Mouse (Mus musculus) limb, embryonic 14.5 days (tissue): ENCODE data around the gene Gm21988. TPM values are rescaled to one million over a fixed set of nuclear protein-coding genes. Genes with fewer than 3 reads are reported as not detected.

Source experiments
- ATAC-seq: fragments of 200-750 bp; cut with Nextera tagmentation; 2 replicates; pipeline ENCODE4 v1.8.0; 2017; ENCODE audit warnings: low read depth, moderate number of reproducible peaks, moderate TSS enrichment; ENCODE audit not compliant: low FRiP score
- DNase-seq: peaks from one replicate; pipeline ENCODE4 v3.0.0-alpha.2; 2015; ENCODE audit warnings: low spot score
- H3K27ac ChIP-seq: fragments of 300-500 bp; sonication (generic); replicated peaks from 2 replicates; pipeline ENCODE4 v1.5.1; 2014; ENCODE audit warnings: low read depth, mild to moderate bottlenecking, low read length, moderate library complexity, mixed read lengths
- H3K27me3 ChIP-seq: fragments of 300-500 bp; sonication (generic); 2 replicates; pipeline ENCODE4 v1.6.1; 2014; ENCODE audit warnings: low read length, mixed read lengths; ENCODE audit not compliant: control insufficient read depth, insufficient read depth
- H3K36me3 ChIP-seq: fragments of 300-500 bp; sonication (generic); 2 replicates; pipeline ENCODE4 v1.6.1; 2014; ENCODE audit warnings: mild to moderate bottlenecking, low read length, moderate library complexity, mixed read lengths; ENCODE audit not compliant: control insufficient read depth, insufficient read depth
- H3K4me1 ChIP-seq: fragments of 300-500 bp; sonication (generic); 2 replicates; pipeline ENCODE4 v1.6.1; 2014; ENCODE audit warnings: antibody characterized with exemption, low read length, mixed read lengths; ENCODE audit not compliant: control insufficient read depth, insufficient read depth
- H3K4me2 ChIP-seq: fragments of 300-500 bp; sonication (generic); replicated peaks from 2 replicates; pipeline ENCODE4 v1.6.1; 2014; ENCODE audit warnings: low read depth, mild to moderate bottlenecking, low read length, moderate library complexity; ENCODE audit not compliant: severe bottlenecking
- H3K4me3 ChIP-seq: fragments of 300-500 bp; sonication (generic); replicated peaks from 2 replicates; pipeline ENCODE4 v1.5.1; 2014; ENCODE audit warnings: low read length
- H3K9ac ChIP-seq: fragments of 300-500 bp; sonication (generic); 2 replicates; pipeline ENCODE4 v1.6.1; 2014; ENCODE audit warnings: mild to moderate bottlenecking, low read depth, low read length, moderate library complexity; ENCODE audit not compliant: severe bottlenecking
- H3K9me3 ChIP-seq: fragments of 300-500 bp; sonication (generic); 2 replicates; pipeline ENCODE4 v1.6.1; 2016; ENCODE audit warnings: low read length; ENCODE audit not compliant: control insufficient read depth
- POLR2A ChIP-seq: fragments of 200-500 bp; IDR thresholded peaks from 2 replicates; pipeline ENCODE4 v1.8.0; 2012; ENCODE audit warnings: inconsistent platforms, mild to moderate bottlenecking, moderate library complexity, borderline replicate concordance; ENCODE audit not compliant: insufficient read depth, insufficient read length; ENCODE audit errors: extremely low read depth
- WGBS: fragments of 180-500 bp; shearing (Covaris S2); extraction: QIAGEN DNeasy Blood & Tissue Kit; methylation state at CpG from one replicate; pipeline ENCODE4 v1.1.7; 2014; 5-methylcytosine and 5-hydroxymethylcytosine counted together
- microRNA counts: library from miRNA; unstranded; fragments of <30 nt; microRNA quantifications from one replicate; lab custom pipeline; 2016
- microRNA-seq: library from miRNA; unstranded; fragments of <30 nt; microRNA quantifications from one replicate; pipeline ENCODE4, GENCODE M21; 2016
- polyA plus RNA-seq, 2 experiments: library from polyadenylated mRNA; depleted of rRNA in 1 of 2; stranded (reverse) in 1 of 2; unstranded in 1 of 2; fragments of >200 nt; fragmentation: Nextera tagmentation in 1 of 2; extraction: Ambion mirVana in 1 of 2; gene quantifications; 2 replicates each; pipeline versions ENCODE4 v1.2.1 to v1.2.3; 2012 to 2014

Gene Gm21988
- polyA plus RNA-seq, 2 experiments = 12.9 to 15.1 TPM

DNA sequence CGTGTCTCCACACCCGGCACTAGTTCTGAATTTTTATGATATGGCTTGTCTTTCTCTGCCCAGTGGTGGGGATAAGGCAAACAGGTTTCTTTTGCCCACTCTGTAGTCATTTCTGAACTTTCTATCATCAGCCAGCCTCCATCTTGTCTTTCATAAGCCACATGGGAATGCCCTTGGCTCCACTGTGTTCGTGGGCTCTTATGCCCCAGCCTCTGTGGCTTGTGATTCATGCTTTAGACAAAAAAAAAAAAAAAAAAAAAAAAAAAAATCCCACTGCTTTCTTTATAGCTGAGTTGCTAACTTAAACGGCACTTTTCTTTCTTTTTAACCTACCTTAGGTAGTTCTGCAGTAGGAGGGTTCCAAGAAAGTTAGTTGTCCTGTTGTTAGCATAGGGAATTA is 47.5 kb downstream of the Gm21988 start:
- H3K27me3 ChIP-seq = no peaks in the 10 kb centered on the region
- H3K27ac ChIP-seq = no peak overlapping the region
- no peak for TF ChIP-seq POLR2A
- DNase-seq (no peak), ATAC-seq (no peak)
- WGBS = 50% methylated on average over 4 of the region's 4 CpGs
- no peaks in the 10 kb centered on the region for H3K9me3 ChIP-seq
- H3K4me2 ChIP-seq = no peak overlapping the region
- H3K9ac ChIP-seq = no peak overlapping the region
- H3K36me3 ChIP-seq = no peaks in the 10 kb centered on the region
- peaks cover 8% of the 10 kb centered on the region for H3K4me1 ChIP-seq
- no peak overlapping the region for H3K4me3 ChIP-seq

- ATAC-seq = no peak
- no peak for TF ChIP-seq POLR2A
- 81% methylated on average over 6 of the region's 6 CpGs for WGBS
These were observed 48.4 kb downstream of the Gm21988 start for GRCm38 (mm10) chr11:70191188-70191587.

DNA sequence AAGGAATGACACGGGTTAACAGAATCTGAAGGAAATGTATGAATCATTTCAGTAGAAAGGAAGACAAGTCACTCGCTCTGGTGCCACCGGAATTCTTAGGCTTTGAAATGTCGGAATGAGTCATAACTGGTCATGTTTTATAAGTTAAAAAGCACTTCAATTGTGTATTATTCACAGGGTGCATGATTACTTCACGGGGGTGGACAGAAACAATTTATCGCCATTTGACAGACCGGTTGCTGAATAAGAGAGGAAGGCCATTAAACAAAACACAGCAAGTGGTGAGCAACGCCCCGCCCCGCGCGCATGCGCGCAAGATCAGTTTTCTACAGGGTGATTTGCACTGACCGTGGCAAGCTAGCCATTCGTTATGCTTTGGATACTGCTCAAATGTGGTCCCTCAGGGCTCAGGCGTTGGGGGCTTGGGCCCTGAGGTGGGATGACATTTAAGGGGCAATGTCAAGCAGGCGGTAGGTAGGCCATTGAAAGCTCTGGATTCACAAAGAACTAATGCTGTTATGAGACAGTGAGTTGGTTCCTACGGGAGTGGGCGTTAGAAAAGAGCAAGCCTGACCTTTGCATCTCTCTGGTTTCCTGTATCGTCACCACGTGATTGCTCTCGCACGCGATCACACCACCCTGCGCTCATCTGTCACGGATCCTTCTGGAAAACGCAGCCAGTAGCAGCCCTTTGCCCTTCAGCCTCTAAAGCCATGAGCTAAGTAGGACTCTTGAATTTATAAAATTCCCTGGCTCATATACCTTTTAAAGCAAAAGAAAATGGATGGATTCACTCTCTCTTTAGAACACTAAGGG is 50.1 kb downstream of the Gm21988 start:
- WGBS = 83% methylated on average over 28 of the region's 28 CpGs

More at GRCm38 (mm10) chr11:70191188-70191587, 48.4 kb downstream of the Gm21988 start:
- DNase-seq = no peak
- Histone ChIP-seq H3K4me1 (peaks cover 8% of the 10 kb centered on the region), H3K9ac (no peak overlapping the region), H3K4me2 (no peak overlapping the region), H3K27me3 (no peaks in the 10 kb centered on the region), H3K4me3 (no peak overlapping the region), H3K36me3 (no peaks in the 10 kb centered on the region), H3K27ac (no peak overlapping the region), H3K9me3 (no peaks in the 10 kb centered on the region)

More for the DNA sequence above, 50.1 kb downstream of the Gm21988 start:
- H3K27ac ChIP-seq = no peak overlapping the region
- no peak overlapping the region for H3K9ac ChIP-seq
- no peak overlapping the region for H3K4me3 ChIP-seq
- no peak overlapping the region for H3K4me2 ChIP-seq
- no peaks in the 10 kb centered on the region for H3K27me3 ChIP-seq
- H3K36me3 ChIP-seq = no peaks in the 10 kb centered on the region
- no peak for TF ChIP-seq POLR2A
- no peaks in the 10 kb centered on the region for H3K9me3 ChIP-seq
- DNase-seq (no peak), ATAC-seq (no peak)
- peaks cover 8% of the 10 kb centered on the region for H3K4me1 ChIP-seq

MicroRNA genes within 50 kb of the gene (microRNA counts, 519-probe panel; counts per million panel counts)
- microRNA mmu-miR-195 (lab: Ali Mortazavi, UCI) = not detected
- 2,050 counts per million, percentile 28 among the panel's probes with 10 or more counts for microRNA mmu-miR-497 (lab: Ali Mortazavi, UCI)

Small RNA genes within 50 kb of the gene (microRNA-seq; reads per million reads assigned to microRNA genes)
- 816 reads per million, percentile 70 among the genes with 10 or more reads in this experiment for gene Mir195a
- gene Mir497 = not detected
- not detected for gene Mir497b

Other genes starting within 250 kb of the Gm21988 start
- gene Gabarap, start 248.7 kb downstream of the Gm21988 start, polyA plus RNA-seq (2012; rRNA removed) = 431 and 477 TPM in 2 replicates
- 574 and 593 TPM in 2 replicates for gene Gabarap, start 248.7 kb downstream of the Gm21988 start, polyA plus RNA-seq (2014; fragmentation: Nextera tagmentation; extraction: Ambion mirVana)
- gene Phf23, start 244.1 kb downstream of the Gm21988 start, polyA plus RNA-seq (2012; rRNA removed) = 66.7 and 69.2 TPM in 2 replicates
- gene Phf23, start 244.1 kb downstream of the Gm21988 start, polyA plus RNA-seq (2014; fragmentation: Nextera tagmentation; extraction: Ambion mirVana) = 51.7 and 60.5 TPM in 2 replicates
- 65.4 and 81.0 TPM in 2 replicates for gene Dvl2, start 239.2 kb downstream of the Gm21988 start, polyA plus RNA-seq (2012; rRNA removed)
- gene Dvl2, start 239.2 kb downstream of the Gm21988 start, polyA plus RNA-seq (2014; fragmentation: Nextera tagmentation; extraction: Ambion mirVana) = 40.3 and 47.0 TPM in 2 replicates
- gene Acadvl, start 224.4 kb downstream of the Gm21988 start, polyA plus RNA-seq (2012; rRNA removed) = 52.9 and 55.4 TPM in 2 replicates
- 71.8 and 77.0 TPM in 2 replicates for gene Acadvl, start 224.4 kb downstream of the Gm21988 start, polyA plus RNA-seq (2014; fragmentation: Nextera tagmentation; extraction: Ambion mirVana)
- gene Dlg4, start 222.9 kb downstream of the Gm21988 start, polyA plus RNA-seq (2012; rRNA removed) = 89.6 and 99.8 TPM in 2 replicates
- 9.7 and 10.0 TPM in 2 replicates for gene Dlg4, start 222.9 kb downstream of the Gm21988 start, polyA plus RNA-seq (2014; fragmentation: Nextera tagmentation; extraction: Ambion mirVana)
- gene Asgr1, start 185.7 kb downstream of the Gm21988 start, polyA plus RNA-seq (2012; rRNA removed) = 1.6 and 2.3 TPM in 2 replicates
- gene Asgr1, start 185.7 kb downstream of the Gm21988 start, polyA plus RNA-seq (2014; fragmentation: Nextera tagmentation; extraction: Ambion mirVana) = 0.99 and 1.2 TPM in 2 replicates
- gene Asgr2, start 147.2 kb downstream of the Gm21988 start, polyA plus RNA-seq (2012; rRNA removed) = 0.24 and 0.53 TPM in 2 replicates
- gene Asgr2, start 147.2 kb downstream of the Gm21988 start, polyA plus RNA-seq (2014; fragmentation: Nextera tagmentation; extraction: Ambion mirVana) = 0.21 TPM in 1 of 2 replicates, not detected in the other
- 0.28 and 1.1 TPM in 2 replicates for gene Mgl2, start 109.5 kb downstream of the Gm21988 start, polyA plus RNA-seq (2012; rRNA removed)
- 0.61 and 1.5 TPM in 2 replicates for gene Mgl2, start 109.5 kb downstream of the Gm21988 start, polyA plus RNA-seq (2014; fragmentation: Nextera tagmentation; extraction: Ambion mirVana)
- gene Clec10a, start 83.6 kb downstream of the Gm21988 start, polyA plus RNA-seq (2012; rRNA removed) = 0.85 and 1.6 TPM in 2 replicates
- gene Clec10a, start 83.6 kb downstream of the Gm21988 start, polyA plus RNA-seq (2014; fragmentation: Nextera tagmentation; extraction: Ambion mirVana) = 1.2 and 1.8 TPM in 2 replicates
- gene Slc16a11, start 27.1 kb downstream of the Gm21988 start, polyA plus RNA-seq (2012; rRNA removed) = 0.79 and 1.3 TPM in 2 replicates
- gene Slc16a11, start 27.1 kb downstream of the Gm21988 start, polyA plus RNA-seq (2014; fragmentation: Nextera tagmentation; extraction: Ambion mirVana) = 0.21 and 0.47 TPM in 2 replicates
- gene Slc16a13, start 18.8 kb downstream of the Gm21988 start, polyA plus RNA-seq (2012; rRNA removed) = 9.3 and 11.1 TPM in 2 replicates
- gene Slc16a13, start 18.8 kb downstream of the Gm21988 start, polyA plus RNA-seq (2014; fragmentation: Nextera tagmentation; extraction: Ambion mirVana) = 9.2 and 9.6 TPM in 2 replicates
- 11.2 and 12.2 TPM in 2 replicates for gene Bcl6b, start 10.0 kb downstream of the Gm21988 start, polyA plus RNA-seq (2012; rRNA removed)
- 11.7 and 12.2 TPM in 2 replicates for gene Bcl6b, start 10.0 kb downstream of the Gm21988 start, polyA plus RNA-seq (2014; fragmentation: Nextera tagmentation; extraction: Ambion mirVana)
- 167 and 171 TPM in 2 replicates for gene 0610010K14Rik, start 1.9 kb downstream of the Gm21988 start, polyA plus RNA-seq (2012; rRNA removed)
- 178 and 193 TPM in 2 replicates for gene 0610010K14Rik, start 1.9 kb downstream of the Gm21988 start, polyA plus RNA-seq (2014; fragmentation: Nextera tagmentation; extraction: Ambion mirVana)
- gene Rnasek, start within 50 bp of the Gm21988 start, polyA plus RNA-seq (2012; rRNA removed) = 54.0 and 63.2 TPM in 2 replicates
- 171 and 176 TPM in 2 replicates for gene Rnasek, start within 50 bp of the Gm21988 start, polyA plus RNA-seq (2014; fragmentation: Nextera tagmentation; extraction: Ambion mirVana)
- gene Alox12, start 15.5 kb upstream of the Gm21988 start, polyA plus RNA-seq (2012; rRNA removed) = 7.4 and 7.8 TPM in 2 replicates
- 8.0 and 11.1 TPM in 2 replicates for gene Alox12, start 15.5 kb upstream of the Gm21988 start, polyA plus RNA-seq (2014; fragmentation: Nextera tagmentation; extraction: Ambion mirVana)
- 0.04 and 0.09 TPM in 2 replicates for gene Alox12e, start 82.8 kb upstream of the Gm21988 start, polyA plus RNA-seq (2012; rRNA removed)
- 0.12 and 0.26 TPM in 2 replicates for gene Alox12e, start 82.8 kb upstream of the Gm21988 start, polyA plus RNA-seq (2014; fragmentation: Nextera tagmentation; extraction: Ambion mirVana)
- gene Alox15, start 112.2 kb upstream of the Gm21988 start, polyA plus RNA-seq (2012; rRNA removed) = 0.15 and 0.31 TPM in 2 replicates
- 0.25 TPM in 1 of 2 replicates, not detected in the other for gene Alox15, start 112.2 kb upstream of the Gm21988 start, polyA plus RNA-seq (2014; fragmentation: Nextera tagmentation; extraction: Ambion mirVana)
- 37.1 and 45.2 TPM in 2 replicates for gene Pelp1, start 170.2 kb upstream of the Gm21988 start, polyA plus RNA-seq (2012; rRNA removed)
- 34.8 and 38.1 TPM in 2 replicates for gene Pelp1, start 170.2 kb upstream of the Gm21988 start, polyA plus RNA-seq (2014; fragmentation: Nextera tagmentation; extraction: Ambion mirVana)
- 48.7 and 53.6 TPM in 2 replicates for gene Arrb2, start 192.8 kb upstream of the Gm21988 start, polyA plus RNA-seq (2012; rRNA removed)
- 18.5 and 21.5 TPM in 2 replicates for gene Arrb2, start 192.8 kb upstream of the Gm21988 start, polyA plus RNA-seq (2014; fragmentation: Nextera tagmentation; extraction: Ambion mirVana)
- 27.6 and 32.4 TPM in 2 replicates for gene Med11, start 212.1 kb upstream of the Gm21988 start, polyA plus RNA-seq (2012; rRNA removed)
- gene Med11, start 212.1 kb upstream of the Gm21988 start, polyA plus RNA-seq (2014; fragmentation: Nextera tagmentation; extraction: Ambion mirVana) = 44.8 and 47.4 TPM in 2 replicates
- gene Zmynd15, start 219.6 kb upstream of the Gm21988 start, polyA plus RNA-seq (2012; rRNA removed) = 1.1 and 1.4 TPM in 2 replicates
- 0.46 and 0.92 TPM in 2 replicates for gene Zmynd15, start 219.6 kb upstream of the Gm21988 start, polyA plus RNA-seq (2014; fragmentation: Nextera tagmentation; extraction: Ambion mirVana)
- gene Cxcl16, start 220.2 kb upstream of the Gm21988 start, polyA plus RNA-seq (2012; rRNA removed) = 4.4 and 5.9 TPM in 2 replicates
- 4.3 and 6.3 TPM in 2 replicates for gene Cxcl16, start 220.2 kb upstream of the Gm21988 start, polyA plus RNA-seq (2014; fragmentation: Nextera tagmentation; extraction: Ambion mirVana)